Comparison of ENCODE assay signal across 12 mouse cellular contexts in genomic region chr5:30110371-30111060, GRCm38 (mm10). TPM values are rescaled to one million over a fixed set of nuclear protein-coding genes. Genes with fewer than 3 reads are reported as not detected.
DNase-seq lines count a peak whose midpoint lies in the region; ATAC-seq and TF ChIP-seq lines count a peak whose summit lies in the region.
"Had no signal": no experiment of that assay in that cellular context is flagged by ENCODE, and none has a peak within 500 bp of the region (broad histone marks: within the 10 kb centered on the region; RNA-seq: fewer than 3 reads in every experiment).

No protein-coding gene starts in this region.

- H3K4me1 ChIP-seq in forebrain, embryonic 11.5 days (replicated peaks; ENCODE audit: control insufficient read depth, insufficient read depth, low read length) = peaks cover 48% of the 10 kb centered on the region
- peaks cover 13% of the 10 kb centered on the region for H3K4me1 ChIP-seq in limb, embryonic 14.5 days (ENCODE audit: control insufficient read depth, insufficient read depth, low read length)
- H3K4me1 ChIP-seq in neural tube, embryonic 14.5 days (ENCODE audit: control insufficient read depth, insufficient read depth, low read length) = peaks cover 44% of the 10 kb centered on the region

- no peak for TF ChIP-seq POLR2A in limb, embryonic 14.5 days (IDR thresholded peaks at IDR 0.05; ENCODE audit: borderline replicate concordance, extremely low read depth, insufficient read depth, insufficient read length)

- no peaks in the 10 kb centered on the region for H3K9me3 ChIP-seq in forebrain, embryonic 11.5 days (ENCODE audit: control insufficient read depth, low read length)
- no peaks in the 10 kb centered on the region for H3K9me3 ChIP-seq in limb, embryonic 14.5 days (ENCODE audit: control insufficient read depth, low read length)
- H3K9me3 ChIP-seq in neural tube, embryonic 14.5 days (ENCODE audit: control insufficient read depth, low read length) = no peaks in the 10 kb centered on the region

- peak overlapping the region; percentile 50 for H3K27ac ChIP-seq in forebrain, embryonic 11.5 days (ENCODE audit: low read depth, low read length)
- no peak overlapping the region for H3K27ac ChIP-seq in limb, embryonic 14.5 days (replicated peaks; ENCODE audit: low read depth, low read length)
- peak overlapping the region; percentile 40; the same call in 1 of the 2 replicates for H3K27ac ChIP-seq in neural tube, embryonic 14.5 days (ENCODE audit: low read depth, low read length)

- WGBS in forebrain, embryonic 11.5 days = 5% methylated on average over 22 of the region's 22 CpGs
- 9% methylated on average over 22 of the region's 22 CpGs for WGBS in limb, embryonic 14.5 days
- 8% methylated on average over 22 of the region's 22 CpGs for WGBS in neural tube, embryonic 14.5 days

- peaks cover 22% of the 10 kb centered on the region for H3K27me3 ChIP-seq in forebrain, embryonic 11.5 days (ENCODE audit: control insufficient read depth, insufficient read depth, low read length)
- peaks cover 74% of the 10 kb centered on the region for H3K27me3 ChIP-seq in limb, embryonic 14.5 days (ENCODE audit: control insufficient read depth, insufficient read depth, low read length)
- H3K27me3 ChIP-seq in neural tube, embryonic 14.5 days (ENCODE audit: control insufficient read depth, insufficient read depth, low read length) = no peaks in the 10 kb centered on the region; the same call in 1 of the 2 replicates

- H3K36me3 ChIP-seq in forebrain, embryonic 11.5 days (ENCODE audit: control insufficient read depth, insufficient read depth, low read length) = no peaks in the 10 kb centered on the region
- no peaks in the 10 kb centered on the region for H3K36me3 ChIP-seq in limb, embryonic 14.5 days (ENCODE audit: control insufficient read depth, insufficient read depth, low read length)
- H3K36me3 ChIP-seq in neural tube, embryonic 14.5 days (ENCODE audit: control insufficient read depth, insufficient read depth, low read length) = no peaks in the 10 kb centered on the region
- H3K36me3 ChIP-seq: G1E had no signal

- no peak for ATAC-seq in forebrain, embryonic 11.5 days (replicated peaks; ENCODE audit: low FRiP score)
- ATAC-seq in limb, embryonic 14.5 days (ENCODE audit: low FRiP score, low read depth) = no peak
- no peak for ATAC-seq in neural tube, embryonic 14.5 days (ENCODE audit: low read depth)

- no peak overlapping the region for H3K4me3 ChIP-seq in forebrain, embryonic 11.5 days (ENCODE audit: low read depth, low read length)
- 0 out of 2 replicates have a peak overlapping the region, but pooled peaks have one; percentile 8 for H3K4me3 ChIP-seq in limb, embryonic 14.5 days (replicated peaks; ENCODE audit: low read length)
- 0 out of 2 replicates have a peak overlapping the region, but pooled peaks have one; percentile 9 for H3K4me3 ChIP-seq in neural tube, embryonic 14.5 days (ENCODE audit: low read depth, low read length)
- H3K4me3 ChIP-seq: myocyte had no signal

- H3K4me2 ChIP-seq in forebrain, embryonic 11.5 days (ENCODE audit: low read depth, low read length, severe bottlenecking) = peak overlapping the region; percentile 38
- H3K4me2 ChIP-seq in limb, embryonic 14.5 days (replicated peaks; ENCODE audit: low read depth, low read length, severe bottlenecking) = peak overlapping the region; percentile 25
- peak overlapping the region; percentile 34 for H3K4me2 ChIP-seq in neural tube, embryonic 14.5 days (ENCODE audit: low read depth, low read length)

- H3K9ac ChIP-seq in forebrain, embryonic 11.5 days (ENCODE audit: low read length) = peak overlapping the region; percentile 5; the same call in 1 of the 2 replicates
- H3K9ac ChIP-seq in limb, embryonic 14.5 days (ENCODE audit: low read depth, low read length, severe bottlenecking) = 0 out of 2 replicates have a peak overlapping the region, but pooled peaks have one; percentile 3
- no peak overlapping the region for H3K9ac ChIP-seq in neural tube, embryonic 14.5 days (replicated peaks; ENCODE audit: low read depth, low read length)

- peak; percentile 44 for DNase-seq in kidney, postnatal 10 days
- DNase-seq in kidney, adult 9 months = no peak
- DNase-seq in forebrain, embryonic 11.5 days (ENCODE audit: low spot score) = peak; percentile 72
- DNase-seq in limb, embryonic 14.5 days (ENCODE audit: low spot score) = no peak
- no peak for DNase-seq in urinary bladder, postnatal 10 days (ENCODE audit: low spot score)
- DNase-seq in cerebellum, adult 8-10 months = no peak
- no peak for DNase-seq in frontal cortex, postnatal 36 days (ENCODE audit: low spot score in 2 of 2)
- DNase-seq: cerebellum, adult 9-10 months; kidney, adult 18-20 months had no signal

RNA-seq across cellular contexts. Expression of gene 3110082J24Rik, which starts 4.6 kb away (rescaled TPM):
- polyA plus RNA-seq in forebrain, embryonic 11.5 days (2014; fragmentation: Nextera tagmentation; extraction: Ambion mirVana) = 3.6 and 4.7 TPM in 2 replicates
- polyA plus RNA-seq in limb, embryonic 14.5 days (2012; rRNA removed) = not detected in 2 replicates
- not detected in 2 replicates for polyA plus RNA-seq in limb, embryonic 14.5 days (2014; fragmentation: Nextera tagmentation; extraction: Ambion mirVana)
- 4.3 and 4.8 TPM in 2 replicates for polyA plus RNA-seq in neural tube, embryonic 14.5 days (2014; fragmentation: Nextera tagmentation; extraction: Ambion mirVana)
- polyA plus RNA-seq: G1E had no signal

RNA-seq across cellular contexts. Expression of gene Garem2, which starts 5.6 kb away (rescaled TPM):
- polyA plus RNA-seq in forebrain, embryonic 11.5 days (2014; fragmentation: Nextera tagmentation; extraction: Ambion mirVana) = 17.2 and 19.8 TPM in 2 replicates
- 1.2 and 1.6 TPM in 2 replicates for polyA plus RNA-seq in limb, embryonic 14.5 days (2012; rRNA removed)
- polyA plus RNA-seq in limb, embryonic 14.5 days (2014; fragmentation: Nextera tagmentation; extraction: Ambion mirVana) = 0.56 and 0.97 TPM in 2 replicates
- 12.5 and 13.3 TPM in 2 replicates for polyA plus RNA-seq in neural tube, embryonic 14.5 days (2014; fragmentation: Nextera tagmentation; extraction: Ambion mirVana)
- polyA plus RNA-seq: G1E had no signal

RNA-seq across cellular contexts. Expression of gene Tyms, which starts 37.1 kb away (rescaled TPM):
- polyA plus RNA-seq in forebrain, embryonic 11.5 days (2014; fragmentation: Nextera tagmentation; extraction: Ambion mirVana) = 303 and 309 TPM in 2 replicates
- polyA plus RNA-seq in limb, embryonic 14.5 days (2012; rRNA removed) = 126 and 166 TPM in 2 replicates
- 229 and 250 TPM in 2 replicates for polyA plus RNA-seq in limb, embryonic 14.5 days (2014; fragmentation: Nextera tagmentation; extraction: Ambion mirVana)
- 35.3 and 42.4 TPM in 2 replicates for polyA plus RNA-seq in neural tube, embryonic 14.5 days (2014; fragmentation: Nextera tagmentation; extraction: Ambion mirVana)

RNA-seq across cellular contexts. Expression of gene Hadha, which starts 44.4 kb away (rescaled TPM):
- 93.1 and 97.4 TPM in 2 replicates for polyA plus RNA-seq in forebrain, embryonic 11.5 days (2014; fragmentation: Nextera tagmentation; extraction: Ambion mirVana)
- 63.8 and 84.0 TPM in 2 replicates for polyA plus RNA-seq in limb, embryonic 14.5 days (2012; rRNA removed)
- 123 and 124 TPM in 2 replicates for polyA plus RNA-seq in limb, embryonic 14.5 days (2014; fragmentation: Nextera tagmentation; extraction: Ambion mirVana)
- polyA plus RNA-seq in neural tube, embryonic 14.5 days (2014; fragmentation: Nextera tagmentation; extraction: Ambion mirVana) = 55.2 and 71.0 TPM in 2 replicates

RNA-seq across cellular contexts. Expression of gene Hadhb, which starts 44.5 kb away (rescaled TPM):
- polyA plus RNA-seq in forebrain, embryonic 11.5 days (2014; fragmentation: Nextera tagmentation; extraction: Ambion mirVana) = 105 and 108 TPM in 2 replicates
- 73.4 and 74.3 TPM in 2 replicates for polyA plus RNA-seq in limb, embryonic 14.5 days (2012; rRNA removed)
- polyA plus RNA-seq in limb, embryonic 14.5 days (2014; fragmentation: Nextera tagmentation; extraction: Ambion mirVana) = 128 and 132 TPM in 2 replicates
- 54.5 and 67.6 TPM in 2 replicates for polyA plus RNA-seq in neural tube, embryonic 14.5 days (2014; fragmentation: Nextera tagmentation; extraction: Ambion mirVana)

Comparison
In these comparisons a context has a peak if more than half of its experiments do, and no peak if none do; other contexts are left out.
1. DNase-seq: peak in kidney, postnatal 10 days (single experiment) and forebrain, embryonic 11.5 days (single experiment); none in kidney, adult 9 months (single experiment), limb, embryonic 14.5 days (single experiment), urinary bladder, postnatal 10 days (single experiment), cerebellum, adult 8-10 months (single experiment) and frontal cortex, postnatal 36 days (0 of 2).
2. Peak in every context shown above with its lines, with median percentiles within 50 percentile points of each other: H3K4me2 ChIP-seq.